Mouse (Mus musculus) intestine, postnatal 0 days (tissue): ENCODE data around the gene Pim2. TPM values are rescaled to one million over a fixed set of nuclear protein-coding genes. Genes with fewer than 3 reads are reported as not detected.
"Not testable (repeated sequence)": the region's sequence is repeated elsewhere in the genome, so short reads cannot be mapped to it uniquely, and the experiment has no call there.

ENCODE experiments used
- ATAC-seq: fragments of 200-750 bp; cut with Nextera tagmentation; 2 replicates; pipeline ENCODE4 v1.8.0; 2017; ENCODE audit warnings: mild to moderate bottlenecking, moderate TSS enrichment, moderate library complexity
- H3K27ac ChIP-seq: fragments of 300-500 bp; sonication (generic); 2 replicates; pipeline ENCODE4 v1.5.1; 2014; ENCODE audit warnings: mild to moderate bottlenecking, low read depth, low read length, moderate library complexity
- H3K27me3 ChIP-seq: fragments of 300-500 bp; sonication (generic); replicated peaks from 2 replicates; pipeline ENCODE4 v1.6.1; 2014; ENCODE audit warnings: low read length, mixed read lengths; ENCODE audit not compliant: control insufficient read depth, insufficient read depth
- H3K36me3 ChIP-seq: fragments of 300-500 bp; sonication (generic); 2 replicates; pipeline ENCODE4 v1.6.1; 2014; ENCODE audit warnings: mild to moderate bottlenecking, moderate library complexity; ENCODE audit not compliant: control insufficient read depth, insufficient read depth
- H3K4me1 ChIP-seq: fragments of 300-500 bp; sonication (generic); replicated peaks from 2 replicates; pipeline ENCODE4 v1.6.1; 2014; ENCODE audit warnings: antibody characterized with exemption, low read length, mixed read lengths; ENCODE audit not compliant: control insufficient read depth, insufficient read depth
- H3K4me2 ChIP-seq: fragments of 300-500 bp; sonication (generic); replicated peaks from 2 replicates; pipeline ENCODE4 v1.6.1; 2014; ENCODE audit warnings: low read depth, mild to moderate bottlenecking, moderate library complexity
- H3K4me3 ChIP-seq: fragments of 300-500 bp; sonication (generic); 2 replicates; pipeline ENCODE4 v1.5.1; 2014; ENCODE audit warnings: low read depth, low read length
- H3K9ac ChIP-seq: fragments of 300-500 bp; sonication (generic); 2 replicates; pipeline ENCODE4 v1.6.1; 2014; ENCODE audit warnings: mild to moderate bottlenecking, low read depth, low read length
- H3K9me3 ChIP-seq: fragments of 300-500 bp; sonication (generic); 2 replicates; pipeline ENCODE4 v1.6.1; 2016; ENCODE audit warnings: mixed run types; ENCODE audit not compliant: control insufficient read depth
- CTCF ChIP-seq: sonication (generic); IDR thresholded peaks from 2 replicates; pipeline ENCODE4 v1.5.1; 2016; ENCODE audit warnings: low read depth, mild to moderate bottlenecking, control low read depth, antibody characterized with exemption, moderate library complexity
- WGBS: fragments of 180-500 bp; shearing (Covaris S2); extraction: QIAGEN DNeasy Blood & Tissue Kit; methylation state at CpG from one replicate; pipeline ENCODE4 v1.1.7; 2014; 5-methylcytosine and 5-hydroxymethylcytosine counted together
- polyA plus RNA-seq: library from polyadenylated mRNA; unstranded; fragments of >200 nt; fragmentation: Nextera tagmentation; extraction: Ambion mirVana; gene quantifications from 2 replicates; pipeline ENCODE4 v1.2.1, GENCODE M21; 2015

The Pim2 gene
- polyA plus RNA-seq, 1 experiment from 2014 or later: 9.2 TPM

DNA sequence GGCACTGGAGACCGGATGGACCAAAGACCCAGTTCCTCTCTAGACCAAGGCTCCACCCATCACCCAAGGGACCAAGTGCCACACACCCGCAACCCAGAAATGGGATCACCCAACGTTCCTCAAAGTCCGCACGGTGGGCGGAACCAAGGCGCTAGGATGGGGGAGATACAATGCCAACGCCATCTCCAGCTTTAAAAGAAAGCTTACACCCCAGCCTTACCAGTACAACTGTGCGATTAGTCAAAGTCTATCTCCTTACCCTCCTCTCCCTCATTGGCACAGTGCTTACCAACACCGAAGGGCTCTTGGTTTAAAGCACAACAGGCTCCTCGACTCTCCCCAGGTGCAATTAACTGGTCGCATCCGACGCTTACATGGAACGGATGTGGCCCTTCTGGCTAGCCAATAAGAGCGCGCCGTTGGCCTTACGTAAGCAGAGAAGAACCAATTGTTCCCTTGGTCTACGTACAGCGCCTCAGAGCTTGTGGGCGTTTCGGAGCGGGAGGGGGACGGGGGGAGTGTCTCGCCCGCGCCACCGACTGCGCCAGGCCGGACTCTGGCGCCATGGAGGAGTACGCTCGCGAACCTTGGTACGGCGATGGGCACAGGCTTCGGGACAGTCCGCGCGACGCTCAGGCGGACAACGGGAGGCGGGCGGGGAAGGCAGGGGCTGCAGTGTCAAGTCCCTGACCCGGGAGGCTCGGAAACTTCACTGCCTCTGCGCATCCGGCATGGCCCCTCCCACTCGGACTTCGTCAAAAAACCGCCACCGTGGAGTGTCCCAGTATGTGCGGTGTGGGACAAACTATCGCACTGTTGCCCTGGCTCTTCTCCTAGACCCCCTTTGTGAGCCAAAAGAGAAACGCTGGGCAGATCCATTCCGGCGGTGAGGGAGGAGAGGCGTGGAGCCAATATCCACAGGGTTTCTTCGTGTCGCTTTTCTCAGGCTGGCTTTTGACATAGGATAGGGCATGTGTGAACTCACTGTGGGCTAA, 21.1 kb downstream of the Pim2 start, which contains the start of the genes Pqbp1 and Timm17b:
Pqbp1 (minus strand) TSS at position 390 of the 995 bp plus-strand sequence.
Timm17b (plus strand) TSS at position 478 of the 995 bp plus-strand sequence.
- peak within 1 kb of the TSS; percentile 56 for H3K4me3 ChIP-seq
- no peaks in the 10 kb centered on the region for H3K4me1 ChIP-seq
- peak within 1 kb of the TSS; percentile 72 for H3K27ac ChIP-seq
- peak; percentile 99 for ATAC-seq
- 16% methylated on average over 62 of the region's 62 CpGs for WGBS
- H3K36me3 ChIP-seq: peaks cover 5% of the 10 kb centered on the region
- no peaks in the 10 kb centered on the region for H3K9me3 ChIP-seq
- peak within 1 kb of the TSS; percentile 46 for H3K9ac ChIP-seq
- no peak for TF ChIP-seq CTCF
- peak within 1 kb of the TSS; percentile 62 for H3K4me2 ChIP-seq
- no peaks in the 10 kb centered on the region for H3K27me3 ChIP-seq

- no peak overlapping the region for H3K4me2 ChIP-seq
- no peaks in the 10 kb centered on the region for H3K27me3 ChIP-seq
- H3K9me3 ChIP-seq: no peaks in the 10 kb centered on the region
- TF ChIP-seq CTCF: no peak
- no peaks in the 10 kb centered on the region for H3K36me3 ChIP-seq
- H3K27ac ChIP-seq: no peak overlapping the region
- no peak overlapping the region for H3K9ac ChIP-seq
- no peaks in the 10 kb centered on the region for H3K4me1 ChIP-seq
- WGBS: 93% methylated on average over 5 of the region's 5 CpGs
- ATAC-seq: no peak
- H3K4me3 ChIP-seq: no peak overlapping the region
Observed at GRCm38 (mm10) chrX:7904441-7904840, 26.4 kb downstream of the Pim2 start.

DNA sequence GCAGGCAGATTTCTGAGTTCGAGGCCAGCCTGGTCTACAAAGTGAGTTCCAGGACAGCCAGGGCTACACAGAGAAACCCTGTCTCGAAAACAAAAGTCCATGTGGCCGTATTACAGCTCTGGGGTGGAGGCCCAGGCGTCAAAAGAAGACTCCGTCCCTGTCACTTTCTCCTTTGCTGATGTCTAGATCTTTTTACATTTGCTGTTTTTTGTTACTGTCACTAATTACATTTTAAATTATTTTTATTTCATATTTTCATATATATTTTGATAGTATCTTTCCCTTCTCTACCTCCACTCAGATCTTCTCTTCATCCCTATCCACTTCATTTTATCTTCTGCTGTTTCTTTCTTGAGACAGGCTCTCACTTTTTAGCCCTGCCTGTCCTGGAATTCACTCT, 29.7 kb downstream of the Pim2 start, which contains the start of gene Gm10491:
Gm10491 (minus strand) TSS at position 101 of the 400 bp plus-strand sequence.
- H3K4me1 ChIP-seq: no peaks in the 10 kb centered on the region
- 92% methylated on average over 4 of the region's 5 CpGs for WGBS
- no peak within 1 kb of the TSS for H3K4me3 ChIP-seq
- no peak within 1 kb of the TSS for H3K4me2 ChIP-seq
- H3K36me3 ChIP-seq: no peaks in the 10 kb centered on the region
- H3K27me3 ChIP-seq: no peaks in the 10 kb centered on the region
- no peak within 1 kb of the TSS for H3K27ac ChIP-seq
- TF ChIP-seq CTCF: no peak
- no peak for ATAC-seq
- no peaks in the 10 kb centered on the region for H3K9me3 ChIP-seq
- no peak within 1 kb of the TSS for H3K9ac ChIP-seq

GRCm38 (mm10) chrX:7909242-7909641, 31.2 kb downstream of the Pim2 start, which contains the start of gene Gm10490:
TSS of gene Gm10490 (plus strand) at chrX:7909542.
- H3K36me3 ChIP-seq, H3K27ac ChIP-seq, H3K4me2 ChIP-seq, ATAC-seq, H3K4me3 ChIP-seq, H3K27me3 ChIP-seq, H3K4me1 ChIP-seq, H3K9ac ChIP-seq, H3K9me3 ChIP-seq: not testable (repeated sequence)
- WGBS: 92% methylated on average over 4 of the region's 4 CpGs

DNA sequence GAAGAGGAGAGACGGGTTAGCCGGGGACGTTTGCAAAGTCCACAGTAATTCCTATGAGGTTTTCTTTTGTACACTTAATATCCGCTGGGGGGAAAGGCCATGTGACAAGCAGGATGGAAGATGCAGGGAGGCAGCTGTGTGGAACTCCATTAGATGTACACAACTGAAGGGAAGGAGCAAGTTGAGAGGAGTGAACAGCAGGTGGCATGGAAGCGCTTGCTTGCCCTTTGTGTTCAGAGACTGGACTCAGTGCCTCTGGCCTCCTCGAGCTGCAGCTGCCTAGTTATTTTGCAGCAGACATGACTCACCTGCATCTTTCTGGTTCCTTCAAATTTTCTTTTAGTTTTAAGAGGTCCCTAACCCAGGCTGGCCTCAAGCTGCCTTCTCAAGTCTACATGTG, 32.4 kb downstream of the Pim2 start:
- Histone ChIP-seq H3K27me3 (no peaks in the 10 kb centered on the region), H3K4me2 (no peak overlapping the region), H3K36me3 (no peaks in the 10 kb centered on the region), H3K4me3 (no peak overlapping the region), H3K4me1 (no peaks in the 10 kb centered on the region), H3K9me3 (no peaks in the 10 kb centered on the region), H3K27ac (no peak overlapping the region), H3K9ac (no peak overlapping the region)
- ATAC-seq: no peak
- TF ChIP-seq CTCF: peak; percentile 46
- WGBS: 53% methylated on average over 6 of the region's 6 CpGs

- 38% methylated on average over 3 of the region's 3 CpGs for WGBS
Observed at GRCm38 (mm10) chrX:7915669-7916068, 37.6 kb downstream of the Pim2 start.

More at GRCm38 (mm10) chrX:7915669-7916068, 37.6 kb downstream of the Pim2 start:
- TF ChIP-seq CTCF: peak; percentile 52
- ATAC-seq, H3K9me3 ChIP-seq, H3K4me2 ChIP-seq, H3K4me3 ChIP-seq, H3K36me3 ChIP-seq, H3K27ac ChIP-seq, H3K4me1 ChIP-seq, H3K9ac ChIP-seq: not testable (repeated sequence)
- peaks cover 12% of the 10 kb centered on the region for H3K27me3 ChIP-seq
